Comparison of ENCODE assay signal across 17 mouse cellular contexts in the genomic region with DNA sequence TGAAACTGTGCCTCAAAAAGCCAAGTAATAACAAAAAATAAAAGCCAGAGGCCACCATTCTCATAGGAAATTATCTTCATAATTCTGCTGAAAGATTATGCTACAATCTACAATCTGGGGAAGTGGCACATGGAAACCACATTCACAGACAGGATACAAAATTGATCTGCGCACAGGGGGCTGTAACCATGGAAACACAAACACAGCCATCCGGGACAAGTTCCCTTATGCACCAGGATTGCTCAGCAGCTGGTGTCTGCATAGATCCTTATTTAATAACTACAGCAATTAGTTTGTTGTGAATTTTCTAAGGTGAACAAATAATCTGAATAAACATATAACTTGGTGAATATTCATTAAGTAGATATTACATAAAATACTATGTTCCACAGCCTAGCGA.
A peak's percentile ranks its signal among the peaks of the same experiment; 100 is the strongest.
DNase-seq lines count a peak whose midpoint lies in the region; ATAC-seq and TF ChIP-seq lines count a peak whose summit lies in the region.
"Had no signal": no experiment of that assay in that cellular context is flagged by ENCODE, and none has a peak within 500 bp of the region (broad histone marks: within the 10 kb centered on the region; RNA-seq: fewer than 3 reads in every experiment).

No protein-coding gene starts in this region.

- no peak overlapping the region for H3K9ac ChIP-seq in hindbrain, embryonic 14.5 days
- no peak overlapping the region for H3K9ac ChIP-seq in hindbrain, embryonic 11.5 days (ENCODE audit: low read depth, low read length)
- no peak overlapping the region for H3K9ac ChIP-seq in embryonic facial prominence, embryonic 11.5 days (replicated peaks; ENCODE audit: low read length)
- H3K9ac ChIP-seq in midbrain, embryonic 11.5 days (ENCODE audit: low read length), result no peak overlapping the region
- H3K9ac ChIP-seq: heart, embryonic 12.5 days; kidney, embryonic 15.5 days; limb, embryonic 13.5 days had no signal

- 0 out of 2 replicates have a peak overlapping the region, but pooled peaks have one; percentile 21 for H3K27ac ChIP-seq in hindbrain, embryonic 14.5 days
- H3K27ac ChIP-seq in hindbrain, embryonic 11.5 days (ENCODE audit: low read depth, low read length), result no peak overlapping the region
- no peak overlapping the region for H3K27ac ChIP-seq in embryonic facial prominence, embryonic 11.5 days (replicated peaks; ENCODE audit: low read depth, low read length)
- H3K27ac ChIP-seq in midbrain, embryonic 11.5 days (ENCODE audit: low read depth, low read length), result no peak overlapping the region
- H3K27ac ChIP-seq in gastrocnemius, adult 2 months, result no peak overlapping the region
- H3K27ac ChIP-seq: kidney, embryonic 15.5 days; limb, embryonic 13.5 days had no signal

- no peak overlapping the region for H3K4me2 ChIP-seq in hindbrain, embryonic 14.5 days (replicated peaks)
- H3K4me2 ChIP-seq in hindbrain, embryonic 11.5 days (replicated peaks; ENCODE audit: low read depth, low read length), result no peak overlapping the region
- no peak overlapping the region for H3K4me2 ChIP-seq in embryonic facial prominence, embryonic 11.5 days (ENCODE audit: low read depth, low read length)
- no peak overlapping the region for H3K4me2 ChIP-seq in midbrain, embryonic 11.5 days
- H3K4me2 ChIP-seq: heart, embryonic 12.5 days; kidney, embryonic 15.5 days; limb, embryonic 13.5 days had no signal

- ATAC-seq in hindbrain, embryonic 14.5 days (ENCODE audit: low FRiP score), result no peak
- no peak for ATAC-seq in hindbrain, embryonic 11.5 days (ENCODE audit: low FRiP score)
- ATAC-seq in embryonic facial prominence, embryonic 11.5 days (replicated peaks; ENCODE audit: insufficient number of reproducible peaks, low FRiP score, low TSS enrichment, low read depth), result no peak
- 0 out of 2 replicates have a peak, but pooled peaks have one; percentile 48 for ATAC-seq in midbrain, embryonic 11.5 days (ENCODE audit: low FRiP score)

- H3K36me3 ChIP-seq in hindbrain, embryonic 14.5 days (replicated peaks; ENCODE audit: control insufficient read depth, insufficient read depth), result no peaks in the 10 kb centered on the region
- no peaks in the 10 kb centered on the region for H3K36me3 ChIP-seq in hindbrain, embryonic 11.5 days (ENCODE audit: control insufficient read depth, insufficient read depth, low read length)
- H3K36me3 ChIP-seq in embryonic facial prominence, embryonic 11.5 days (replicated peaks; ENCODE audit: control insufficient read depth, insufficient read depth, low read depth, low read length), result no peaks in the 10 kb centered on the region
- H3K36me3 ChIP-seq in midbrain, embryonic 11.5 days (ENCODE audit: control insufficient read depth, insufficient read depth, low read length), result no peaks in the 10 kb centered on the region
- H3K36me3 ChIP-seq: heart, embryonic 12.5 days; kidney, embryonic 15.5 days; limb, embryonic 13.5 days had no signal

- DNase-seq in hindbrain, embryonic 14.5 days (ENCODE audit: low spot score), result peak; percentile 47
- DNase-seq in hindbrain, embryonic 11.5 days (ENCODE audit: low spot score), result no peak
- DNase-seq in brain, embryonic 14.5 days (ENCODE audit: low read depth), result peak; percentile 72
- peak; percentile 28 for DNase-seq in embryonic facial prominence, embryonic 11.5 days (ENCODE audit: low spot score)
- DNase-seq in midbrain, embryonic 11.5 days (ENCODE audit: low spot score, missing footprints), result no peak
- DNase-seq in kidney, adult 11 months, result no peak
- DNase-seq in thymus, postnatal 4 days, result no peak
- DNase-seq in gastrocnemius, adult 2 months, result no peak
- DNase-seq: adrenal gland, postnatal 36 days; cerebellum, adult 2 months; gastrocnemius, postnatal 14 days; lung, postnatal 36 days; thymus, adult 2 months had no signal

- no peak for TF ChIP-seq POLR2A in brain, embryonic 14.5 days (IDR thresholded peaks at IDR 0.05; ENCODE audit: borderline replicate concordance, extremely low read depth, insufficient read depth, insufficient read length, poor library complexity, severe bottlenecking)

- TF ChIP-seq CTCF in brain, embryonic 14.5 days (IDR thresholded peaks at IDR 0.05; ENCODE audit: borderline replicate concordance, extremely low read depth, insufficient read depth, insufficient read length), result no peak
- TF ChIP-seq CTCF in gastrocnemius, adult 2 months (IDR thresholded peaks at IDR 0.05), result no peak

- H3K9me3 ChIP-seq in hindbrain, embryonic 14.5 days (ENCODE audit: control insufficient read depth, low read length), result no peaks in the 10 kb centered on the region
- H3K9me3 ChIP-seq in hindbrain, embryonic 11.5 days (ENCODE audit: control insufficient read depth, low read length), result no peaks in the 10 kb centered on the region
- H3K9me3 ChIP-seq in embryonic facial prominence, embryonic 11.5 days (replicated peaks; ENCODE audit: control insufficient read depth, low read length), result no peaks in the 10 kb centered on the region
- H3K9me3 ChIP-seq in midbrain, embryonic 11.5 days (ENCODE audit: control insufficient read depth, low read length), result no peaks in the 10 kb centered on the region
- H3K9me3 ChIP-seq: kidney, embryonic 15.5 days had no signal

- H3K4me3 ChIP-seq in hindbrain, embryonic 14.5 days (replicated peaks; ENCODE audit: low read length), result no peak overlapping the region
- H3K4me3 ChIP-seq in hindbrain, embryonic 11.5 days (ENCODE audit: low read depth, low read length), result no peak overlapping the region
- H3K4me3 ChIP-seq in embryonic facial prominence, embryonic 11.5 days (ENCODE audit: low read depth, low read length), result no peak overlapping the region
- no peak overlapping the region for H3K4me3 ChIP-seq in midbrain, embryonic 11.5 days (ENCODE audit: low read depth, low read length)
- H3K4me3 ChIP-seq in gastrocnemius, adult 2 months, result no peak overlapping the region
- H3K4me3 ChIP-seq: heart, embryonic 12.5 days; kidney, embryonic 15.5 days; limb, embryonic 13.5 days; myocyte had no signal

- H3K4me1 ChIP-seq in hindbrain, embryonic 14.5 days (replicated peaks; ENCODE audit: control insufficient read depth, insufficient read depth, low read length), result peaks cover 31% of the 10 kb centered on the region; the same call in 1 of the 2 replicates
- no peaks in the 10 kb centered on the region for H3K4me1 ChIP-seq in hindbrain, embryonic 11.5 days (replicated peaks; ENCODE audit: control insufficient read depth, insufficient read depth, low read length)
- H3K4me1 ChIP-seq in embryonic facial prominence, embryonic 11.5 days (ENCODE audit: control insufficient read depth, insufficient read depth, low read length), result no peaks in the 10 kb centered on the region
- no peaks in the 10 kb centered on the region for H3K4me1 ChIP-seq in midbrain, embryonic 11.5 days (ENCODE audit: control insufficient read depth, insufficient read depth, low read length)
- H3K4me1 ChIP-seq: heart, embryonic 12.5 days; kidney, embryonic 15.5 days; limb, embryonic 13.5 days had no signal

- 37% methylated on average over 3 of the region's 3 CpGs for WGBS in hindbrain, embryonic 14.5 days
- 65% methylated on average over 3 of the region's 3 CpGs for WGBS in hindbrain, embryonic 11.5 days
- 70% methylated on average over 3 of the region's 3 CpGs for WGBS in embryonic facial prominence, embryonic 11.5 days
- WGBS in midbrain, embryonic 11.5 days, result 61% methylated on average over 3 of the region's 3 CpGs

- no peaks in the 10 kb centered on the region for H3K27me3 ChIP-seq in hindbrain, embryonic 14.5 days (ENCODE audit: control insufficient read depth, insufficient read depth, low read length)
- no peaks in the 10 kb centered on the region for H3K27me3 ChIP-seq in hindbrain, embryonic 11.5 days (ENCODE audit: control insufficient read depth, insufficient read depth, low read length)
- no peaks in the 10 kb centered on the region for H3K27me3 ChIP-seq in embryonic facial prominence, embryonic 11.5 days (ENCODE audit: control insufficient read depth, insufficient read depth, low read length)
- H3K27me3 ChIP-seq in midbrain, embryonic 11.5 days (ENCODE audit: control insufficient read depth, insufficient read depth, low read length), result no peaks in the 10 kb centered on the region
- H3K27me3 ChIP-seq: heart, embryonic 12.5 days; kidney, embryonic 15.5 days; limb, embryonic 13.5 days had no signal

- intact Hi-C loops in gastrocnemius, adult 2 months (cut with DNase I), result no loop called here

Comparison
In these comparisons a context has a peak if more than half of its experiments do, and no peak if none do; other contexts are left out.
1. DNase-seq: peak in hindbrain, embryonic 14.5 days (single experiment), brain, embryonic 14.5 days (single experiment) and embryonic facial prominence, embryonic 11.5 days (single experiment); none in hindbrain, embryonic 11.5 days (single experiment), midbrain, embryonic 11.5 days (single experiment), kidney, adult 11 months (single experiment), thymus, postnatal 4 days (single experiment) and gastrocnemius, adult 2 months (single experiment).